Mouse (Mus musculus) left cerebral cortex, postnatal 14 days (tissue): ENCODE results near the gene Sly. TPM values are rescaled to one million over a fixed set of nuclear protein-coding genes. Genes with fewer than 3 reads are reported as not detected.
"Not testable (repeated sequence)": the region's sequence is repeated elsewhere in the genome, so short reads cannot be mapped to it uniquely, and the experiment has no call there.

Source experiments
- DNase-seq, 2 experiments: peaks; one replicate each; pipeline ENCODE4 v3.0.0; 2021 to 2022; ENCODE audit warnings: low spot score in 2 of 2, mixed read lengths in 1 of 2
- intact Hi-C: fragments of 180-260 bp; cut with DNase I; formaldehyde crosslinking; loops from one replicate; pipeline ENCODE4 v1.15.1; 2025
- long read RNA-seq, 2 experiments: library from polyadenylated mRNA; stranded (forward); transcript quantifications; one replicate each; pipeline ENCODE4 v2.0.0; 2021
- total RNA-seq, 2 experiments: library from RNA; stranded (reverse); gene quantifications; 2 replicates each; pipeline ENCODE4 v1.2.3; 2021

Gene Sly
- total RNA-seq = not detected
- long read RNA-seq, experiment 1 = 0 reads
- long read RNA-seq, experiment 2 = 0 reads

DNA sequence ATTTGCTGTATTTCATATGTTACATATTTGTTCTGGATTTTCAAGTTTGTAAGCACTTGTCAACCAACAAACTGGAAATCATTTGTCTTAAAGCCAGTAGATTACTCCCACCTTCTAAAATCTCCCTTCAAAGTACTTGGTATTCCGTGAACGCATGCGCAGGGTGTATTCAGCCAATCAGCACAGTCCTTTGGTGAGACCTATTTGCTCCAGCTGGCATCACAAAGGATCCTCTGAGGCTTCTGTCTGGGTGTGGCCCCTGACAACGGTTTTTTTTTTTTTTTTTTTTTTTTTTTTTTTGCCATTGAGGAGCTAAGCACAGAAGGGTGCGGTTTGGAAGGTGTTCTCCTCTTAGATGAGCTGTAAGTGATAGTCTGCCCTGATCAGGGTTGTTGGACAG, at the start of gene Sly:
Gene Sly (plus strand): TSS at position 301 of the 400 bp plus-strand sequence.
- intact Hi-C loops, DNase-seq: not testable (repeated sequence)
